Mouse (Mus musculus): ENCODE measurements at regions not wholly inside any gene's neighbourhood (a gene's known extent, or its start where the extent isn't known, plus 50 kb on each side); places are given as distances from the start of the nearest gene placed in this dataset.

GRCm38 (mm10) chr10:43651915-43652314, 73.8 kb downstream of the Cd24a start:
- Histone ChIP-seq H3K4me3 (ENCODE audit: low read depth, low read length) (no peak overlapping the region), H3K4me1 (ENCODE audit: control insufficient read depth, insufficient read depth, low read length) (no peaks in the 10 kb centered on the region), H3K9ac (replicated peaks; ENCODE audit: low read depth, low read length) (no peak overlapping the region), H3K36me3 (ENCODE audit: control insufficient read depth, insufficient read depth, low read length) (no peaks in the 10 kb centered on the region), H3K9me3 (ENCODE audit: control insufficient read depth, low read depth, low read length) (no peaks in the 10 kb centered on the region), H3K27ac (ENCODE audit: low read length) (no peak overlapping the region), H3K27me3 (ENCODE audit: control insufficient read depth, insufficient read depth, low read length) (no peaks in the 10 kb centered on the region), H3K4me2 (replicated peaks; ENCODE audit: low read depth, low read length) (no peak overlapping the region)
- no peak for ATAC-seq (ENCODE audit: insufficient number of reproducible peaks, insufficient read depth, low FRiP score, low read depth)
- WGBS = 64% methylated on average over 13 of the region's 13 CpGs

- WGBS = 48% methylated on average over 8 of the region's 8 CpGs
- Histone ChIP-seq H3K4me1 (ENCODE audit: control insufficient read depth, insufficient read depth, low read length) (no peaks in the 10 kb centered on the region), H3K9me3 (ENCODE audit: control insufficient read depth, low read depth, low read length) (no peaks in the 10 kb centered on the region), H3K4me3 (ENCODE audit: low read depth, low read length) (no peak overlapping the region), H3K4me2 (replicated peaks; ENCODE audit: low read depth, low read length) (no peak overlapping the region), H3K9ac (replicated peaks; ENCODE audit: low read depth, low read length) (no peak overlapping the region), H3K27ac (ENCODE audit: low read length) (no peak overlapping the region; the same call in 1 of the 2 replicates), H3K27me3 (ENCODE audit: control insufficient read depth, insufficient read depth, low read length) (no peaks in the 10 kb centered on the region), H3K36me3 (ENCODE audit: control insufficient read depth, insufficient read depth, low read length) (no peaks in the 10 kb centered on the region)
- ATAC-seq (ENCODE audit: insufficient number of reproducible peaks, insufficient read depth, low FRiP score, low read depth) = no peak
Measured at GRCm38 (mm10) chr10:43655082-43655671, 77.1 kb downstream of the Cd24a start.

GRCm38 (mm10) chr10:43655680-43656079, 77.6 kb downstream of the Cd24a start:
- 45% methylated on average over 2 of the region's 2 CpGs for WGBS
- no peak overlapping the region for H3K4me2 ChIP-seq (replicated peaks; ENCODE audit: low read depth, low read length)
- ATAC-seq (ENCODE audit: insufficient number of reproducible peaks, insufficient read depth, low FRiP score, low read depth) = peak; percentile 75; the same call in 1 of the 2 replicates
- no peak overlapping the region; the same call in 1 of the 2 replicates for H3K27ac ChIP-seq (ENCODE audit: low read length)
- H3K27me3 ChIP-seq (ENCODE audit: control insufficient read depth, insufficient read depth, low read length) = no peaks in the 10 kb centered on the region
- H3K4me1 ChIP-seq (ENCODE audit: control insufficient read depth, insufficient read depth, low read length) = no peaks in the 10 kb centered on the region
- no peaks in the 10 kb centered on the region for H3K9me3 ChIP-seq (ENCODE audit: control insufficient read depth, low read depth, low read length)
- H3K4me3 ChIP-seq (ENCODE audit: low read depth, low read length) = no peak overlapping the region
- H3K36me3 ChIP-seq (ENCODE audit: control insufficient read depth, insufficient read depth, low read length) = no peaks in the 10 kb centered on the region
- no peak overlapping the region for H3K9ac ChIP-seq (replicated peaks; ENCODE audit: low read depth, low read length)

- Histone ChIP-seq H3K9me3 (ENCODE audit: control insufficient read depth, low read depth, low read length) (no peaks in the 10 kb centered on the region), H3K4me2 (replicated peaks; ENCODE audit: low read depth, low read length) (no peak overlapping the region), H3K27ac (ENCODE audit: low read length) (no peak overlapping the region; the same call in 1 of the 2 replicates), H3K9ac (replicated peaks; ENCODE audit: low read depth, low read length) (no peak overlapping the region), H3K36me3 (ENCODE audit: control insufficient read depth, insufficient read depth, low read length) (no peaks in the 10 kb centered on the region), H3K27me3 (ENCODE audit: control insufficient read depth, insufficient read depth, low read length) (no peaks in the 10 kb centered on the region), H3K4me1 (ENCODE audit: control insufficient read depth, insufficient read depth, low read length) (no peaks in the 10 kb centered on the region), H3K4me3 (ENCODE audit: low read depth, low read length) (no peak overlapping the region)
- WGBS = 37% methylated on average over 2 of the region's 2 CpGs
- no peak for ATAC-seq (ENCODE audit: insufficient number of reproducible peaks, insufficient read depth, low FRiP score, low read depth)
Measured at GRCm38 (mm10) chr10:43656207-43656606, 78.1 kb downstream of the Cd24a start.

- Histone ChIP-seq H3K4me2 (replicated peaks; ENCODE audit: low read depth, low read length) (no peak overlapping the region), H3K4me1 (ENCODE audit: control insufficient read depth, insufficient read depth, low read length) (no peaks in the 10 kb centered on the region), H3K27ac (ENCODE audit: low read length) (no peak overlapping the region), H3K4me3 (ENCODE audit: low read depth, low read length) (no peak overlapping the region), H3K9me3 (ENCODE audit: control insufficient read depth, low read depth, low read length) (no peaks in the 10 kb centered on the region), H3K9ac (replicated peaks; ENCODE audit: low read depth, low read length) (no peak overlapping the region), H3K36me3 (ENCODE audit: control insufficient read depth, insufficient read depth, low read length) (no peaks in the 10 kb centered on the region), H3K27me3 (ENCODE audit: control insufficient read depth, insufficient read depth, low read length) (no peaks in the 10 kb centered on the region)
- 81% methylated on average over 8 of the region's 8 CpGs for WGBS
- ATAC-seq (ENCODE audit: insufficient number of reproducible peaks, insufficient read depth, low FRiP score, low read depth) = no peak
Measured at GRCm38 (mm10) chr10:43657501-43658225, 79.6 kb downstream of the Cd24a start.

GRCm38 (mm10) chr10:43658226-43658593, 80.1 kb downstream of the Cd24a start:
- ATAC-seq (ENCODE audit: insufficient number of reproducible peaks, insufficient read depth, low FRiP score, low read depth) = no peak
- H3K36me3 ChIP-seq (ENCODE audit: control insufficient read depth, insufficient read depth, low read length) = no peaks in the 10 kb centered on the region

GRCm38 (mm10) chr10:43664844-43665243, 86.8 kb downstream of the Cd24a start:
- Histone ChIP-seq H3K4me3 (ENCODE audit: low read depth, low read length) (no peak overlapping the region), H3K4me1 (ENCODE audit: control insufficient read depth, insufficient read depth, low read length) (peaks cover 6% of the 10 kb centered on the region; the same call in 1 of the 2 replicates), H3K4me2 (replicated peaks; ENCODE audit: low read depth, low read length) (no peak overlapping the region), H3K36me3 (ENCODE audit: control insufficient read depth, insufficient read depth, low read length) (no peaks in the 10 kb centered on the region), H3K27me3 (ENCODE audit: control insufficient read depth, insufficient read depth, low read length) (no peaks in the 10 kb centered on the region), H3K27ac (ENCODE audit: low read length) (no peak overlapping the region), H3K9me3 (ENCODE audit: control insufficient read depth, low read depth, low read length) (no peaks in the 10 kb centered on the region), H3K9ac (replicated peaks; ENCODE audit: low read depth, low read length) (no peak overlapping the region)
- ATAC-seq (ENCODE audit: insufficient number of reproducible peaks, insufficient read depth, low FRiP score, low read depth) = no peak
- 64% methylated on average over 4 of the region's 4 CpGs for WGBS

More at GRCm38 (mm10) chr10:43658226-43658593, 80.1 kb downstream of the Cd24a start:
- no peak overlapping the region for H3K4me2 ChIP-seq (replicated peaks; ENCODE audit: low read depth, low read length)
- no peaks in the 10 kb centered on the region for H3K27me3 ChIP-seq (ENCODE audit: control insufficient read depth, insufficient read depth, low read length)
- no peaks in the 10 kb centered on the region for H3K4me1 ChIP-seq (ENCODE audit: control insufficient read depth, insufficient read depth, low read length)
- 68% methylated on average over 1 of the region's 1 CpGs for WGBS
- H3K4me3 ChIP-seq (ENCODE audit: low read depth, low read length) = no peak overlapping the region
- H3K27ac ChIP-seq (ENCODE audit: low read length) = no peak overlapping the region
- no peak overlapping the region for H3K9ac ChIP-seq (replicated peaks; ENCODE audit: low read depth, low read length)
- no peaks in the 10 kb centered on the region for H3K9me3 ChIP-seq (ENCODE audit: control insufficient read depth, low read depth, low read length)

GRCm38 (mm10) chr10:43666262-43667085, 88.4 kb downstream of the Cd24a start:
- 72% methylated on average over 9 of the region's 9 CpGs for WGBS
- no peaks in the 10 kb centered on the region for H3K9me3 ChIP-seq (ENCODE audit: control insufficient read depth, low read depth, low read length)
- no peak overlapping the region for H3K27ac ChIP-seq (ENCODE audit: low read length)
- H3K9ac ChIP-seq (replicated peaks; ENCODE audit: low read depth, low read length) = no peak overlapping the region
- H3K4me2 ChIP-seq (replicated peaks; ENCODE audit: low read depth, low read length) = no peak overlapping the region
- no peaks in the 10 kb centered on the region for H3K27me3 ChIP-seq (ENCODE audit: control insufficient read depth, insufficient read depth, low read length)
- peak; percentile 46; the same call in 1 of the 2 replicates for ATAC-seq (ENCODE audit: insufficient number of reproducible peaks, insufficient read depth, low FRiP score, low read depth)
- no peak overlapping the region for H3K4me3 ChIP-seq (ENCODE audit: low read depth, low read length)
- H3K4me1 ChIP-seq (ENCODE audit: control insufficient read depth, insufficient read depth, low read length) = peaks cover 7% of the 10 kb centered on the region; the same call in 1 of the 2 replicates
- H3K36me3 ChIP-seq (ENCODE audit: control insufficient read depth, insufficient read depth, low read length) = no peaks in the 10 kb centered on the region

Data from stomach, embryonic 14.5 days (tissue).